Mouse (Mus musculus): ENCODE measurements around the gene Arrb1.

The Arrb1 gene

DNA sequence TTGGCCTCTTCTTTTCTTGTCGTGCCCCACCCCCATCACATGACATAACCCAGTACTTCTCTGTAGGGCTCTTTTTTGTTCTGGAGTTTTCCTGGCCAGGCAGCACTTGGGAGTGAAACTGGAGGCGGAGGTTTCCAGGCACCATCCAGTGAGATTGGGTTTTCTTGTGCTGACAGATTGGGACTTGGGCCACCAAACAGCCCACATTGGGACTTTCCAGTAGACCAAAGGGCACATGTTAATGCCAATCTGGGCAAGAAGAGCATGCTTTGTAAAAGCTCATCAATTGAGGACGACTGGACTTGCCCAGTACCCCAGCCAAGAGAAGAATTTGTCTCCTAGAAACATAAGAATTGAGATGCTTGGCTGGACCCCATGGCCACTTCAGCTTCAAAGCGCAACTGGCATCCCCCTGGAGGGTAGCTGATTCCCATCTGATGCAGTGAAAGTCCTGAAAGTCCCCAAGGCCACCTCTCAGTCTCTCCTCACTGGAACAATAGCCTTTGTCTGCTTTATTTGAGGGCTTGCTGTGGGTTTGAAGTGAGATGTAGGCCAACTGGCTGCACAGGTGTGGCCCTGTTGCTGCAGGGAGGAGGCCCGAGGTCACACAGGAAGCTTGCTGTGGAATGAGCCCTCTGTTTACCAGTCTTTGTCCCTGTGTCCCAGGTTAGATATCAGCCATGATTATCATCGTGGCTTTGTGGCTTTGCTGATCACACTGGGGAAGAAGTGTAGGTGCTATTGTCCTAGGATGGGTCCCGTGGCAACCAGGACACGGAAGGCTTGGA, 68.8 kb downstream of the Arrb1 start:
- in situ Hi-C loops (cut with MboI; ENCODE audit: low pct_unique_long_range_greater_than_20kb in 1 of 2, low sequenced_read_pairs in 2 of 2, unreplicated experiment in 1 of 2), result no loop called here

DNA sequence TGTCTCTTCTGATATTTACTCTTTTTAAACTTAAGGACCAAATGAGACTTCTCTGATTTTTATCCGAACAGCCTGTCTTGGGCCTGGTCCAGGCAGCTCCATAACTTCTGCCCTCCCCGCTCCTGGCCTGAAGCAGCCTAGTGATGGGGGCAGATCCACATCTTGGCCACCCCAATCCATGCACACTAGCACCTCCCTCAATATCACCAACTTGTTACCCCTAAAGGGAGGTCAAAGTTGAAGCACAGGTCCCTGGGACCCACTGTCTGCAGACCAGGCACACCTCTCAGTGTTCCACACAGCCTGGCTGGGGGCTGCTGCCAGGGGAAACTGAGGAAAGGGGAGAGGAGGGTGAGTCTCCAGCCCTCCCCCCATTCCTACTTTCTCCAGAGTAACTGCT, 69.8 kb downstream of the Arrb1 start:
- in situ Hi-C loops (cut with MboI; ENCODE audit: low pct_unique_long_range_greater_than_20kb in 1 of 2, low sequenced_read_pairs in 2 of 2, unreplicated experiment in 1 of 2), result no loop called here

DNA sequence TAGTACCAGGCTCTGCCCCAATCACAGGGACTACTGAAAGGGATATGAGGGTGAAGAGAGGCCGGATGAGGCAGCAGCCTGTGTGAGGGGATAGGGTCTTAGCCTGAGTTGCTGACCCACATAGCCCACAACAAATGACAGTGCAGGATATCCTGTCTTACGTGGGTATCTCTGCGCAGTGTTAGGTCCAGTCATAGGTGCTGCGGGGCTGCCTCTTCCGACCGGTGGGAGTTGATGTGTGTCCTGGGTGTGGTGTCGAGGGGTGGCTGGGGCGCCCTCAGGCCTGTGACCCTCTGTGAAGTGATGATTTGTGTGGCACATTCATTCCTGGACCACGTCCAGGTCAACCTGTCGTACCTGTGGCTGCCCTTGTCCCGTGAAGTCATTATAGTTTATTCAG, 71.0 kb downstream of the Arrb1 start:
- in situ Hi-C loops (cut with MboI; ENCODE audit: low pct_unique_long_range_greater_than_20kb in 1 of 2, low sequenced_read_pairs in 2 of 2, unreplicated experiment in 1 of 2), result no loop called here

DNA sequence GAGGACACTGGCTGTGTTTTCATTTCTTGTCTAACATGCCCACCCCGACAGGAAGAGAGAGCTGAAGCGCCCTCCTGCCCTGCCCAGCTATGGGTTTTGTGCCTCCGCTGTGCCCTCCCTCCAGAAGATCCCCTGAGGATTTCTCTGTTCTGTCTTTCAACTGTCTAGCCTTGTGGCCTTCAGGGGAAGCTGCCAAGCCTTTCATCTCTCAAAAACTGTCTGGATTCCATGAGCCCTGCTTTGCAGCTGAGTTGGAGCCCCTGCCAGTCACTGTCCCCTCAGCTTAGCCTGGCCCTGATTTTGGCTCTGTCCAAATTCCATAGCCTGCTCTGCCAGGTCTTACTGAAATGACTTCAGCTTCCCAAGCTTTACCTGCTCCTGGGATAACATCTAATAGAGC, 71.5 kb downstream of the Arrb1 start:
- in situ Hi-C loops (cut with MboI; ENCODE audit: low pct_unique_long_range_greater_than_20kb in 1 of 2, low sequenced_read_pairs in 2 of 2, unreplicated experiment in 1 of 2), result no loop called here

DNA sequence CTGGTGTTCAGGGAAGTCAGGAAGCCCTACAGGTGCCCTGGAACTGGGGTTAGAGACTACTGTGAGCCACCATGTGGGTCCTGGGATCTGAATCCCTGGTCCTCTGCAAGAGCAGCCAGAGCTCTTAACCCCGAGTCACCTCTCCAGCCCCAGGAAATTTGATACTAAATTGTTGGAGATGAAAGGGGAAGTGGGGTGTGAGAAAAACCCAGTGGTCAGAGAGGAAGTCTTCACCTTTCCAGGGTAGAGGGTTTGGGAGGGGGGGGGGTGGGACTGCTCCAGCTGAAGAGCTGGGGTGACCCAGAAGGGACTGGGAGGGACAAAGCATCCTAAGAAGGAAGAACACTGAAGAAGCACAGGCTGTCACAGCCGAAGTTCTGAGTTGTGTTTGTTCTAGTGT, 72.4 kb downstream of the Arrb1 start:
- in situ Hi-C loops (cut with MboI; ENCODE audit: low pct_unique_long_range_greater_than_20kb in 1 of 2, low sequenced_read_pairs in 2 of 2, unreplicated experiment in 1 of 2), result no loop called here

DNA sequence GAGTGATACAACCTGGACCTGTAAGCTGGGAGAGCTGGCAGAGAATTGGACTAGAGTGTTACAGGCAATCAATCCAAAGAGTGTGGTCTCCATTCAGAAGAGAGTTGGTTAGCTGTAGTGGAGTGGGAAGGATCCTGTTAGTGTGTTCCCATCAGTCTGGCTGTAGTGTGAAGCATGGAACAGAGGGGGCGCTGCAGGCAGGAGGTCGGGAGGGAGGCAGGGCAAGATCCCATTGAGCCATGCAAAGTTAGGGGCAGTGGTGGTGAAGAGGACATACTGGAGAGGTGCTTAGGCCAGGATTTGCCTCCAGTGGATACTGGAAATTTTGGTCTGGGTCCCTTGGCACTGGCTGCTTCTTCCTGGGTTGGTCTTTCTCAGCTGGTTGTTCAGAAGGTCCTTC, 83.0 kb downstream of the Arrb1 start:
- in situ Hi-C loops (cut with MboI; ENCODE audit: low pct_unique_long_range_greater_than_20kb in 1 of 2, low sequenced_read_pairs in 2 of 2, unreplicated experiment in 1 of 2), result loop anchor here in 1 of 2 experiments (10.0 kb wide), 1 partner anchor 177 kb away; no protein-coding TSS in a partner anchor

DNA sequence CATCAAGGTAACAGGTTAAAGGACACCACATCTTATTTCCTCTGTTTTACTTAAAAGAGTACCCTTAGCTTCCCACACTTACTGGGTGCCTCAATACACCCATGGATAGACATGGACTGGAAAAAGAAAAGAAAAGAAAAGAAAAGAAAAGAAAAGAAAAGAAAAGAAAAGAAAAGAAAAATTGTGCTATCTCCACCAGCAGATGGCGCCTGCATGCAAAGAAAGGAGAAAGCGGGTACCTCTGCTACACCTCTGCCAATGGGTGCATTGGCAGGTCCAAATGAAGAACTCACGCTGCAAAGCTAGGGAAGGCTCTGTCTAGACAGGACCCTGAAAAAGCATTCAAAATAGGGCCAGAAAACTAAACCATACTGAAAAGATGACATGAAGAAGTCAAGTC, 83.6 kb downstream of the Arrb1 start:
- in situ Hi-C loops (cut with MboI; ENCODE audit: low pct_unique_long_range_greater_than_20kb in 1 of 2, low sequenced_read_pairs in 2 of 2, unreplicated experiment in 1 of 2), result loop anchor here in 1 of 2 experiments (10.0 kb wide), 1 partner anchor 176 kb away; no protein-coding TSS in a partner anchor

DNA sequence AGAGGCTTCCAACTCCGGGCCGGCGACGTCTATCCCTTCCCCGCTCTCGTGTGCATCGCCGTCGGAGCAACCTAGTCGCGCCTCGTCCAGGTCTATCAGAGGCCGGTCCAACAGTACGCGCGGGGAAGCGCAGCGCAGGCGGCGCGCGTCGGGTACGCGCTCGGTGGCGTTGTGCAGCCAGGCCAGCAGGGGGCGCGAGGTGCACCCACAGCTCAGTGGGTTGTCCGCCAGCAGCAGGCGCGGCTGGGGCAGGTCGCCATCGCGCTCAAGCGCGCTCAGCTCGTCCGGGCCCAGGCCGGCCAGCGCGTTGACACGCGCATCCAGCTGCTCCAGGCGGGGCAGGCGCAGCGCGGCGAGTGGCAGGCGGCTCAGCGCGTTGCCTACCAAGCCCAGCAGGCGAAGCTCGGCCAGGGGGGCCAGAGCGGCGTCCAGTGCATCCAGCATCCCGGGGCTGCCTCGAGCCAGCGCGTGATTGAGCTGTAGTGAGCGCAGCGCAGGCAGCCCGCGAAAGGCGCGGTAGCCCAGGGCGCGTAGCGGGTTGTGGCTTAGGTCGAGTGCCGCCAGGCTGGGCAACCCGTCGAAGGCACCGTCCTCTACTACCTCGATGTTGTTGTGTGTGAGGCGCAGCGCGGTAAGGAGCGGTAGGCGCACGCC, 90.6 kb downstream of the Arrb1 start:
- in situ Hi-C loops (cut with MboI; ENCODE audit: low pct_unique_long_range_greater_than_20kb in 1 of 2, low sequenced_read_pairs in 2 of 2, unreplicated experiment in 1 of 2), result loop anchor here in 1 of 2 experiments (10.0 kb wide), 1 partner anchor 249 kb away; no protein-coding TSS in a partner anchor

DNA sequence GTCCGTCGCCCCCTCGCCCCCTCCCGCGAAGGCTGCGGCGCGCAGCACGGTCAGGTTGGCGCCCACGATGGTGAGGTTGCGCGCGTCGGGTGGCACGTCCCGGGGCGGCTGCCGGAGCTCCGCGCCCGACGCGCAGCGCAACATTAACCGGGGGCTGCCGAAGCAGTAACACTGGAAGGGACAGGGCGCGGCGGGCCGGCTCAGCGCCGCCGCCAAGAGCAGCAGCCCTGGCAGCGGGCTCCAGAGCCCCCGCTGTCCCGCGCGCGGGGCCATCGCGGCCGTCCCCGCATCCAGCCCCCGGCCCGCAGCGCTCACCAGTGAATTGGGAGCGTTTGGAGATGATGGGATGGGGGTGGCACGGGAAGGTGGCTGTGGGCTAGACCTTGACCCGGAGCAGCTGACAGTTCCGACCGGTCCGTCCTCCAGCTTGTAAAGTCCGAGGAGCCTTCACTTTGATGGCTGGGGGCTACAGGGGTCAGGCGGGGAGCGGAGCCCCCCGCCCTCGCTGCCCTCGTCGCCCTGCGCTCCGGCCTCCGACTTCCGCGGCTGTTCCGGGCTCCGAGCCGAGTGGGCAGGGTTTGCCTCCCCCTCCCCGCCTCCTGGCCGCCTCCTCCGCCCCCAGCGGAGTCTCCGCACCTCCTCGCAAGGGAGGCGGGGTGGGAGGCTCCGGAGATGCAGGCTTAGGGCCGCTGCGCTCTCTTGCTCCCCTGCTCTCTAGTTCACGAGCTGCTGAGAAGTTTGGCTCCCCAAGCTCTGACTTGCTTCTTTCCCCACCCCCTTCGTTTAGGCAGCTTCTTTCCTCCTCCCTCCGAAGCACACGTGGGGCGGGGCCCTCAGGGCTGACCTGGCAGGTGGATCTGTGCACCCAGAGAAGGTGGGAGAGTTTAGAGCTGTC, 91.4 kb downstream of the Arrb1 start, which contains the start of gene Tpbgl:
TSS of gene Tpbgl (minus strand) at position 728 of the 895 bp plus-strand sequence.
- in situ Hi-C loops (cut with MboI; ENCODE audit: low pct_unique_long_range_greater_than_20kb in 1 of 2, low sequenced_read_pairs in 2 of 2, unreplicated experiment in 1 of 2), result loop anchor here in 1 of 2 experiments (10.0 kb wide), 1 partner anchor 248 kb away; no protein-coding TSS in a partner anchor

DNA sequence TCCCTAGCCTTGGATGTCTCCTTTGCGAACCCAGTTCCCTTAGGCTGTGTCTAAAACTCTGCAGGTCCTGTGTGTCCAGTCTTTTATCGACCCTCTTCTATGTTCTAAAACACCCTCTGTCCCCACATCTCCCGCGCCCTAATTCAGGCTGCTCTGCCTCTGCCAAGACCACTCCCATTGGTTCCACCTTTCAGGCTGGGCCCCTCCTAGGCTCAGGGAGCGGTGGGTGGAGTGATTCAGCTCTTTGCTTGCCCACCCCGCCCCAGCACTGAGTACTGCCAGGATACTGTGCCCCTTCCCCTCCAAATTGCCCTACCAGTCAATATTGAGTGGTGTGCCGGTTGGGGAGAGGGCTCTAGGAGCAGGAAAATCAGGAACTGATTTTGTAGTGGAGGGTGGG, 92.1 kb downstream of the Arrb1 start:
- in situ Hi-C loops (cut with MboI; ENCODE audit: low pct_unique_long_range_greater_than_20kb in 1 of 2, low sequenced_read_pairs in 2 of 2, unreplicated experiment in 1 of 2), result loop anchor here in 1 of 2 experiments (10.0 kb wide), 1 partner anchor 247 kb away; no protein-coding TSS in a partner anchor

DNA sequence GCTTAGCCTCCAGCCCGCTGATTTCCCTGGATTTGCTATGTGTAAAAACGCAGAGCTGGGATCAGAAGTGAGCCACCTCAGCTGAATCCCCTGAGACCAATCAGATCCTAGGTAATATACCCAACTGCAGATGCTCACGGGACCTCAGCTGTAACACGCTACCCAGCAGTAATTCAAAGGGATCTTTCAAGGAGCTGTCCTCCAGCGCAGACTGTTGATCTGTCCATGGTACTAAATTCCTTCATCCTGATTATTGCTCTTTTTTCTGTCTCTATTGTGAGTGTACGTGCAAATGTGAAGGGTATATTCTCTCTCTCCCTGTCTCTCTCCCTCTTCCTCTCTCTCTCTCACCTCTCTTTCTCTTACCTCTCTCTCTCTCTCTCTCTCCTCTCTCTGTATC, 97.0 kb downstream of the Arrb1 start:
- in situ Hi-C loops (cut with MboI; ENCODE audit: low pct_unique_long_range_greater_than_20kb in 1 of 2, low sequenced_read_pairs in 2 of 2, unreplicated experiment in 1 of 2), result loop anchor here in 1 of 2 experiments (5.0 kb wide), 1 partner anchor 160 kb away; no protein-coding TSS in a partner anchor

DNA sequence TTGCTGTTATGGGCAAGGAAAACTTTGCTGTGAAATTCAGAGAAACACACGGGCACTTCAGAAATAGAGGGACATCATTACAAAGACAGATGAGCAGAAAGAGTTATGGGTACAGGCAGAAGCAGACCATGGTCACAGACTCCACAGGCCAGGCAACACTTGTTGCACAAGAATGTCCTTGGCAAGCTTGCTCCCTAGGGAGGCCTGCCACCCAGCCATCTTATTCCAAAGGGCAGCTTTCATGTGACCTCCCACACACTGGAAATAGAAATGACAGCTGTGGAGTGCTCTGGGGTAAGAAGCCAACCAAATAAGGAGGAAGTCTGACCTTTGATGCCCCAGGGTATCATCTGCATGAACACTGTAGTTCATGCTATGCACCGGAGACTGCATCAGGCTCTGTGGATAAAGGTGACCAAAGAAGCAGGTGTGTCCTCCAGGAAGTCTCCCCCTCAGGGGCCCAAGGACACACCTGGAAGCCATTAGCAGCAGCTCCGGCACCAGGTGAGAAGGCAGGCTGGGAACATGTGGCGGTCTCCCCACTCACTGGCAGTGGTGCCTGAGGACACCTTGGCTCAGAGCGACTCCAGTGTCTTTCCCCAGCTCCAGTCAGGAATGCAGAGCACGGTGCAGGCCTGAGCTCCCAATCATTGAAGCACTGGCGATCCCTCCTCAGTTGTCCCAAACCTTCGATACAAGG, 98.8 kb downstream of the Arrb1 start:
- in situ Hi-C loops (cut with MboI; ENCODE audit: low pct_unique_long_range_greater_than_20kb in 1 of 2, low sequenced_read_pairs in 2 of 2, unreplicated experiment in 1 of 2), result loop anchor here in 1 of 2 experiments (5.0 kb wide), 1 partner anchor 158 kb away; no protein-coding TSS in a partner anchor

DNA sequence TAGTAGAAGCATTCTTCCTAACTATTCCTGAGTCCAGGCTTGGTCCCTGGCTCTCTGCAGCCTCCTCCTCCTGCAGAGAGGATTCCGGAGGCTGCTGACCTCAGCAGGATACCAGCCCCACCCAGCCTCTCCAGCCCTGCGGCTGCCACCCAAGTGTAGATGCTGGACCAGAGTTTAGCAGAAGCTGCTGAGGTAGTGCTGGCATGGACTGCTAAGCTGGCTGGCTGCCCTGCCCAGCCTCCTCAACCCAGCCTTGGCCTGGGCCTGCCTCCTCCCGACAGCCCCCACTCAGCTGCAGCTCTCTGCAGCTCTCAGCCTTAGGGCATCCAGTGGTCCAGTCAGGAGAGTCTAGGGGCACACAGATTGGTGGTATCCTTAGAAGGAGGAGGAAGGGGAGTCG, 106.0 kb downstream of the Arrb1 start:
- in situ Hi-C loops (cut with MboI; ENCODE audit: low pct_unique_long_range_greater_than_20kb in 1 of 2, low sequenced_read_pairs in 2 of 2, unreplicated experiment in 1 of 2), result no loop called here

DNA sequence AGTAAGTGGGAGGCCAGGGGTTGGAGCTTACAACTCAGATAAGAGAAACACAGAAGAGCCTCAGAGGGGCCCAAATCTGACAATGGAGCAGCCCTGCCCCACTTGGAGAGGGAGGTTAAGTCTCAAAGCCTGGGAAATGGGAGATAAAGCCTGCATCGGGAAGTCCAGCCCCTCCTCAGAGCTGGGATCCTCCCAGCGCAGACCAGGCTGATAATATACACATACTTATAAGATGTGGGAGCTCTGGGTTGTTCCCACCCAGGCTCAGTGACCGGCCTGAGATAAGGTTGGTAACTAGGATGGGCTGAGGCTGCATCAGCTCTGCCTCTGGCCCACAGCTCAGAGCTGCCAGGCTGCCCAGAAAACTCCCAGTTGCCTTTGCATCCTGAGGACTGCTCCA, 106.8 kb downstream of the Arrb1 start:
- in situ Hi-C loops (cut with MboI; ENCODE audit: low pct_unique_long_range_greater_than_20kb in 1 of 2, low sequenced_read_pairs in 2 of 2, unreplicated experiment in 1 of 2), result no loop called here

DNA sequence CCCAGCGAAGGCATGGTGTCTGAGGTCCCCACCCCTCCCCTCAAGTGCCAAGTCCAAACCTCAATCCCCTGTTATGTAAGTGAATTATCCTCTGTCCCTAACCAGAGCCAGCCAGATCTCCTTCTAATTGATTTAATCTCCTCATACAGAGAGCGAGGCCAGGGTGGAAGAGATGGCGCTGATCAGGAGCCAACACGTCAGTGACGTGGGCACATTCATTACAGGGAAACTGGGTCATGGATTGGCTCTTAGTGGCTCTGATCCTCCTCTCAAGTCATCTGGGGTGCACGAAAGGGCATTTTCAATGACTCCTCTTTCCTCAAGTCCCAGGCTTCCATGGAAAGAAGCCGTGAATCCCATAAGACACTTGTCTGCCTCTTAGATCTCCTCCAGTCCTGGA, 109.4 kb downstream of the Arrb1 start:
- in situ Hi-C loops (cut with MboI; ENCODE audit: low pct_unique_long_range_greater_than_20kb in 1 of 2, low sequenced_read_pairs in 2 of 2, unreplicated experiment in 1 of 2), result no loop called here

DNA sequence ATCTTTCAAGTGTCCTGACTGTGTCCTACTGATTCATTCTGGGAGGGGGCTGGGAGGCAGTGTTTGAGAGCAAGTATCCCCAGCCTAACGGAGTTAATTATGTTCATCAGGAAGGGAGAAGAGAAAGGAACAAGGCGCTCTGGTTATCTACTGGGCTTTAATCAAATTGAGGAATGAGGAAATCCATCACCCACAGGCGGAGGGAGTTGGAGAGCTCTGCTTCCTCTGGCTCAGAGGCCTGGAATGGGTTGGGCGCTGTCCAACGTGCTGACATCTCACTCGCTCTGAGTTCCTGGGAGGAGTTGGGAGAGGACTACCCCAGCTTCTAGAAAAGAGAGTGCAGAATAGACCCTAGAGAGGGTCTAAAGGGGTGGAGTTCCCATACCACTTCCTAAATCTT, 113.4 kb downstream of the Arrb1 start:
- in situ Hi-C loops (cut with MboI; ENCODE audit: low pct_unique_long_range_greater_than_20kb in 1 of 2, low sequenced_read_pairs in 2 of 2, unreplicated experiment in 1 of 2), result no loop called here

DNA sequence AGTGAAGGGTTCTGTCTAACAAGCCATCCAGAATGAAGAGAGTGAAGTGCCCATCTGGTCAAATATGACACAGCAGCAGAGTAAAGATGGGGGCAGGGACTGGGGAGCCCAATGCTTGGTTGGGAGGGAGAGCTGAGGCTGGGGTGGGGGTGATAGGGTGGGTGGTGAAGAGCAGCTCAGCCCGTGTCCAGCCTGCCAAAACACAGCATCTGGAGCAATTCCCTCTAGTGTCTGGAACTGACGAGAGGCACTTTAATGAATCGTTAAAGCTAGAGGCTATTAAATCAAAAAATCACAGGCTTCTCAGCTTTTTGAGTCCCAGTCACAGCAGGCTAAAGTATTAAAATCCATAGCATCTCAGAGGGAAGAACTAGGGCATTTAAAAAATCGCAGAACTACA, 114.3 kb downstream of the Arrb1 start:
- in situ Hi-C loops (cut with MboI; ENCODE audit: low pct_unique_long_range_greater_than_20kb in 1 of 2, low sequenced_read_pairs in 2 of 2, unreplicated experiment in 1 of 2), result no loop called here

DNA sequence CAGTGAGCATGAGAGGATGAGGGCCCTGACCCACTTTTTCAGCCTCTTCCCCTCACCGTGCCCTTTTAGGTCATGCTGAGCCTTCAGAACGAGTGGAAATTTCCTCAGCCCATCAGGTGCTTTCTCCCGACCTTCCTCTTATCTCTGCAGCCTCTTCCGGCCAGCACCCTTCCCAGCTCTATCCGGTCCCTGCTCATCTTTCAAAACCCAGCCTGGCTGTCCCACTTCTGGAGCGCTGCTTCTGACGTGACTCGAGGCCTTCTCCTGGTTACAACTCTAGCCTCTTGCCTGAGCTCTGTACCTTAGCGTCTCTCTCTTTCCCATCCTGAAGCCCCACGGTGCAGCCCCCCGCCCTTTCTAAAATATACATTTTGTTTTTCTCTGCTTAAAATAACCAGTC, 119.0 kb downstream of the Arrb1 start:
- in situ Hi-C loops (cut with MboI; ENCODE audit: low pct_unique_long_range_greater_than_20kb in 1 of 2, low sequenced_read_pairs in 2 of 2, unreplicated experiment in 1 of 2), result no loop called here

All from mouse embryonic stem cell (cell line).